Mouse (Mus musculus): Measurements from ENCODE around the gene Cep295.
"Not testable (repeated sequence)": the region's sequence is repeated elsewhere in the genome, so short reads cannot be mapped to it uniquely, and the experiment has no call there.

Gene Cep295

DNA sequence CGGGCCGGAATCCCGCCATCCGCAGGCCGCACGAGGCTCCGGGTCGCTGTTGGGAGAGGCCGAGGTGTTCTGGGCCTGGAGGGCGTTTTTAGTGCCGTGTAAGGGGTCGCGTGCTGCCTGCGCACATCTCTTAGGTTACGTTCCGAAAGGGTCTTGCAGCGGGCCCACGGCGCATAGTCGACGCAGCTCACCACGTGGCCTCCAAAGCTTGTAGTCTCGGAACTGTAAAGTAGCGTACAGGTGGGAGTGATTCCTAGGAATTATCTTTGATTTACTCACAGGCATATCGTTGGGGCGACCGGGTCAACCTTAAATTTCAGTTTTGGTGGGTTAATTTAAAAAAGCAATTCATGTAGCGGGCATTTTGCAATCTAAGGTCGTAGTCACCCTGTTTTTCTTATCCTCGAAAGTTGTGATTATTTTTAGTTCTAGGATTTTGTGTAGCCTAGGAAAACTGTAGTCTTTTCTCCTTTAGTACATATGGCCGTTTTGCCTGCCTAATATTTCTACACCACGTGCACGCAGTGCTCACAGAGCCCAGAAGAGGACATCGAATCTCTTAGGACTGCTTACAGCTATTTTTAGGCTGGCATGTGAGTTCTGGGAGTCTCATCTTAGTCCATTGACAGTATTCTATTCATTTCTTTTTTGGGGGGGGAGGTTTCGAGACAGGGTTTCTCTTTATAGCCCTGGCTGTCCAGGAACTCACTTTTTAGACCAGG lies 51.0 kb downstream of the Cep295 start, which contains the start of gene 4931406C07Rik:
4931406C07Rik (minus strand) TSS at position 51 of the 722 bp plus-strand sequence.
- no peak for DNase-seq (ENCODE audit: low spot score)

- peak; percentile 99 for DNase-seq (ENCODE audit: low spot score)
Observed at GRCm38 (mm10) chr9:15305503-15306397, 51.8 kb downstream of the Cep295 start, which contains the start of gene Taf1d. Gene Taf1d (plus strand): TSS chr9:15306214.

GRCm38 (mm10) chr9:15302881-15303280 lies 54.7 kb downstream of the Cep295 start:
- no peak for DNase-seq (ENCODE audit: low spot score)

DNA sequence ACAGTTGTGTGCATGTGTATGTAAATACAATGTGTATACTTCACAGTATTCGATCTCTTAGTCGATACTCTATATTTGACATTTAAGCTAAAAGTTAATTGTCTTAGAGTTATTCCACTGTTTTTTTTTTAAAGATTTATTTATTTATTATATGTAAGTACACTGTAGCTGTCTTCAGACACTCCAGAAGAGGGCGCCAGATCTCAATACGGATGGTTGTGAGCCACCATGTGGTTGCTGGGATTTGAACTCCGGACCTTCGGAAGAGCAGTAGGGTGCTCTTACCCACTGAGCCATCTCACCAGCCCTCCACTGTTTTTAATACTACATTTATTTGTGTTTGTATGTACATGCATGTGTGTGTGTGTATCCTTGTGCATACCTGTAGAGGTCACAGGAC lies 55.6 kb downstream of the Cep295 start:
- not testable (repeated sequence) for DNase-seq (ENCODE audit: low spot score)

GRCm38 (mm10) chr9:15301399-15301798 lies 56.2 kb downstream of the Cep295 start:
- no peak for DNase-seq (ENCODE audit: low spot score)

- no peak for DNase-seq (ENCODE audit: low spot score)
Observed at GRCm38 (mm10) chr9:15300056-15300455, 57.5 kb downstream of the Cep295 start.

DNA sequence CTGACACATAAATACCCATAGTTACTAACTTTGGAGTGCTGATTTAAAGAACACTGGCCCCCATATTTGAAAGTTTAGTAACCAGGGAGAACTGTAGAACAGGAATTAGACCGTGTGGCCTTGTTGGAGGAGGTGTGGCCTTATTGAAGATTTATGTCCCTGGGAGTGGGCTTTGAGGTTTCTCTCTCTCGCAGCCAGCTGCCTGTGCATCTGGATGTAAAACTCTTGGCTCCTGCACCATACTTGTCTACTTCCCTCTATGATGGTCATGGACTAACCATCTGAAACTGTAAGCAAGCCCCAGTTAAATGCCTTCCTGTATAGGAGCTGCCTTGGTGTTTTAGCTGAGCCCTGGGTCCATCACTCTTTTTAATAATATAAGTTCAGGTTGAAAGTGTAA lies 59.1 kb downstream of the Cep295 start:
- no peak for DNase-seq (ENCODE audit: low spot score)

- no peak for DNase-seq (ENCODE audit: low spot score)
Observed at GRCm38 (mm10) chr9:15297112-15297511, 60.5 kb downstream of the Cep295 start.

DNA sequence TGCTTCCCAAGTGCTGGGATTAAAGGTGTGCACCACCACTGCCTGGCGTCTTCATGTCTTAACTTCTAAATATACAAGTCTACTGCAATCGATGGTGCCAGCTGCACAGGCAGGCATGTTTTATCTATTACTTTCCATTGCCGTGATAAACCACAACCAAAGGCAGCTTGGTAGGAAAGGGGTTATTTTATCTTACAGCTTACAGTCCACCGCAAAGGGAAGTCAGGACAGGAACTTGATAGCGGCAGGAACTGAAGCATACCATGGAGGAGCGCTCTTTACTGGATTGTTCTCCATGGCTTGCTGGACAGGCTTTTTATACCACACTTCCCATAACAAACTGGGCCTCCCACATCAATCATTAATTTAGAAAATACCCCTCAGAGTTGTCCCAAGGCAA lies 68.3 kb downstream of the Cep295 start:
- DNase-seq (ENCODE audit: low spot score) = no peak

DNA sequence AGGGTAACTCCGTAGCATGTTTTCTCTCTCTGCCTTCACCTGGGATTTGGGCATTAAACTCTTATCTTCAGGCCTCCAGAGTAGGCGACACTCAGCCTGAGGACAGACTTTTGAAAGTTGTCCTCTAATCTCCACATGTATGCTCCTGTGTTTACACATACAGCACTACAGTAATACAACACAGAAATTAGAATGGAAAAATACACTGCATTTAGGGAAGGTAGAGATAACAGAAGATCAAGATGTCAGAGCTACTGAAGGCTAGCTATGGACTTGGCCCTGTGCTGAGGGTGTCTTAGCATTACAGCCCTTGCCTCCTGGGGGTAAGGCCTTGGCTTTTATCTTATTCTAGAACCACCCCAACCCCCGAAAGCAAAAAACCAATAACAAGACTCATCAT lies 69.2 kb downstream of the Cep295 start:
- no peak for DNase-seq (ENCODE audit: low spot score)

DNA sequence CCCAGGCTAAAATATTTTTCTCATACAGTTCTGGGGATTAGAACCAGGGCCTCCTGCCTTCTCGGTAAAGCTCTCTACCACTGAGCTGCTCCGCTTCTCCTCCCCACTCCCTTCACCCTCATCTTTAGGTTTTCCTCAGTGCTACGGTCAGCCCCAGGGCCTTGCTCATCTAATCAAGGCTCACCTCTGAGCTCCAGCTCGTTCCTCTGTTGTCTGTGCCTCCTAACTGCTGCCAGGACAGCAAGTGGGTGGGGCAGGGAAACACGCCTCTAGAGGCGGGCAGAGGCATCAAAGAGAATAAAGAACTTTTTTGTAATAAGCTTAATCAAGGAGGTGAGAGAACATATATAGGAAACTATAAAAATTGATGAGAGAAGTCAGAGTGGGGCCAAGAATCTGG lies 69.7 kb downstream of the Cep295 start:
- DNase-seq (ENCODE audit: low spot score) = no peak

DNA sequence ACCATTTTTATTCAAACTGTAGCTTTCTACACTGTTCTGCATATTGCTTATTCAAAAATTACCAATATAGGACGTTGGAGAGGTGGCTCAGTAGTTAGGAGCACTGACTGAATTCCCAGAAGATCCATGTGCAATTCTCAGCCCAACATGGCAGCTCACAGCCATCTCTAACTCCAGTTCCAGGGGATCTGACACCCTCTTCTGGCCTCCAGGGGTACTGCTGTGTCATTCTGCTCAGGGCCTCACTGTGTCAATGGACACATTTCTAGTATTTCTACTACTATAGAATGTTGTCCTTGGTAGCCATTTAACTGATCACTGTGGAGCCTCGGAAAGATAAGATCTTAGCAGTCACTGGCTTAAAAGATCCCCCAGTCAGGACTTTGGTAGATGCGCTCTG lies 72.1 kb downstream of the Cep295 start:
- no peak for DNase-seq (ENCODE audit: low spot score)

DNA sequence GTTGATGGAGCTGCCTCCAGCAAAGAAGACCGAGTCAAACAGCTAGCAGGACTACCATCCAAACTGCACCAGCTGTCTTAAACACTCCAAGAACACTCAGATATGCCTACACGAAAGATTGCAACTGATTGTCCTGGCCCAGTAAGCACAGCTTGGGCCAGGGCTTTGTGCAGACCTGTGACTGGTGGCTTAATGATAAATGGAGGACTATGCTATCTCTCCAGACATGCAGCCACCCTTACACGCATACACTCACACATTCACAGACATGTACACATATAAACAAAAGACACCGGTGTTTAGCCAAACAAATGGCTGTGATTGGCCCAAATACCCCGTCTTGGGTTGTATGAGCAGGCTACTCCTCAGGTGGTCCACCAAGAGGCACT lies 77.1 kb downstream of the Cep295 start:
- no peak for DNase-seq (ENCODE audit: low spot score)

- DNase-seq (ENCODE audit: low spot score) = peak; percentile 85
Observed at GRCm38 (mm10) chr9:15279649-15280490, 77.7 kb downstream of the Cep295 start, which contains the start of gene Med17. Gene Med17 (minus strand): TSS chr9:15279931.

DNA sequence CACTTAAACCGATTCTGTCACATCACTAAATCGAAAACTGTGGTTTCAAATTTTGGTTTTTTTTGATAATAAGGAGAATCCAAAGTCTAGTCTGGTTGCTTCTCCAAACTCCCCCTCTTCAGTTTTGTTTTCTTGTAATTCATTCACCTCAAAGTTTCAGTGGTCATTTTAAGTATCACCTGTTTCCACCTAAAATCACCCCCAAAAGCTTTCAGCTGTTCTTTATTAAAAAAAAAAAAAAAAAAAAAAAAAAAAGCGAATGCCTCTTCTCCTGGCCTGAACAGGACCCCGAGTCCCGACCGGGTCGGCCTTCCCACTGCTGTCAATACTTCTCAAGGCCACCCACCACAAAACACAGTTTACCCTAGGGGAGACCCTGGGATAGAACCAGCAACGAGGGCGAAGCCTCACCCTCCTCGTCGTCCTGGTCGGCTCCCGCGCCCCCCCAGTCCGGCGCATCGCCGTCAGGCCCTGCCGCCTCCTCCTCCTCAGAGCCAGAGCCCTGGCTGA lies 78.4 kb downstream of the Cep295 start:
- DNase-seq (ENCODE audit: low spot score) = no peak

DNA sequence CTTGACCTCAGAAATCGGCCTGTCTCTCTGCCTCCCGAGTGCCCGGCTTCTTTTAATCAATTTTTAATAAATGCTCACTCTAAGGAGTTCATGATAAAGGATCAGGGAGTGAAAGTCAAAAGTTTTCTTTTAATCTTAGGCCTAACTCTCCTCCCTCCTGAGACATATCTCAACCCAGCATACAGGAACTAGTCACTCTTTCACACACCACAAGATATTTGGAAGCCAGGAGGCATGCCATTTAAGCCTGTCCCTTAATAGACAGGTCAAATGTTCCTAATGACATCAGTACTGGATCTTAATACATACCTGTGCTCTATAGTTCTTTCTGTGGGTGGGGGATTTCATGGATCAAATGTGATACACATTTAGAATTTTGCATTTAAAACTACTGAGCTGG lies 79.2 kb downstream of the Cep295 start:
- DNase-seq (ENCODE audit: low spot score) = no peak

- DNase-seq (ENCODE audit: low spot score) = no peak
Observed at GRCm38 (mm10) chr9:15276855-15277254, 80.7 kb downstream of the Cep295 start.

GRCm38 (mm10) chr9:15273981-15274380 lies 83.6 kb downstream of the Cep295 start:
- DNase-seq (ENCODE audit: low spot score) = no peak
